Mouse (Mus musculus) spleen, postnatal 10 days (tissue): ENCODE measurements at regions not wholly inside any gene's neighbourhood (a gene's known extent, or its start where the extent isn't known, plus 50 kb on each side); places are given as distances from the start of the nearest gene placed in this dataset.

ENCODE experiments used
- DNase-seq, 2 experiments: peaks; one replicate each; pipeline ENCODE4 v3.0.0; 2021 to 2022; ENCODE audit warnings: low spot score in 2 of 2

DNA sequence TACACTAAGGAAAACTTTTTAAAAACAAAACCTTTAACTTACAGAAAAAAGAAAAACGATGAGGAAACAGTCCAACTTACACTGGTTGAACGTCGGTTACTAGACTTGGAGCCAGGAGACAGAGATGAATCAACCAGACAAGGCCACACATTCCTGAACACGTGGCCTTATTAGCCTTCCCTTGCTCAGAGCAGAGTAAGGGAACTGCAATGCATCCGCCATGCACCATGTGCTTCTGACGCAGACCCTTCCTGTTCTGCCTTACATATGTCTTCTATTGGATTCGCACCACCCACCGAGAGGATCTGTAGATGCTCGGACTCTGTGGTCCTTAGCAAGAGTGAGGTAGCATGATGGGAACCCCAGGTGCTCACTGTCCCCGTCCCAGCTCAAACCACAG is 336.2 kb upstream of the Zfp637 start:
- DNase-seq = no peak

GRCm38 (mm10) chr6:117505431-117505830 is 335.5 kb upstream of the Zfp637 start:
- DNase-seq = no peak

DNA sequence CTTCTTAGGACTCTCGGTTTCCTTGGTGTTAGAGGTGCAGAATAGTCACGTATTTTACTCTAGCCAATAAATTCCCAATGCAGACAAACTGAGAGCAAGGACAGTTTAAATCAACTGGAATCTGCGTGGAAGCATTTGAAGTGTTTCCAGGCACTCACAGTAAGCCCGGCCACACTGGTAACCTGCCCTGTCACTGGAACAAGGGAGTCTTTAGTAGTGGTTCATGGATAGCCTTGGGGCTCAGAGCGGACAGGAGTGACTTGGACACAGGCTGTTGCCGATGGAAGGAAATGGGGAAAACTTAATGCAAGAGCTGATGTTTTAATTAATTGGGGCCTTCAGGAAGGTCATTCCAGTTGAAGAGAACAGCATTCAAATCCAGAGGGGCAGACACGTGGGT is 334.4 kb upstream of the Zfp637 start:
- no peak for DNase-seq

DNA sequence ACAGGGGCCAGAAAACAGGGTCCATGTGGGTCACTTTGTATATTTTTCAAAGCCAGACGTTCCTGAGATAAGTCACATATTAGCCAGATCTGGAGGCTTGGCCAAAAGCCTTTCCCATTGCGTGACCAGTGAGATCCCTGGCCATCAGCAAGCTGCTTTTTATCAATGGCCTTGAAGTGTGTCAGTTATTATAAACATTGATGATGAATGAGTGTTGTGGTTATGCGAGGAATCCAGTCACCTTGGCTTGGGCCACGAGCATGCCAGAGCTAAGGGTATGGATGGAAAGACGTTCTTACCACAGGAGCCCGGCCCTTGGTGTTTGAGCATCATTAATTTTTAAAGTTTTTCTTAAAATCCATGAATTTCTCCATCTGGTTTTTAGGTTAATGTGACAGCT is 332.1 kb upstream of the Zfp637 start:
- no peak for DNase-seq

- no peak for DNase-seq
Measured at GRCm38 (mm10) chr6:117510026-117510425, 331.0 kb upstream of the Zfp637 start.

GRCm38 (mm10) chr6:117514831-117515230 is 326.1 kb upstream of the Zfp637 start:
- no peak for DNase-seq

- no peak for DNase-seq
Measured at GRCm38 (mm10) chr6:117516906-117517305, 324.1 kb upstream of the Zfp637 start.

DNA sequence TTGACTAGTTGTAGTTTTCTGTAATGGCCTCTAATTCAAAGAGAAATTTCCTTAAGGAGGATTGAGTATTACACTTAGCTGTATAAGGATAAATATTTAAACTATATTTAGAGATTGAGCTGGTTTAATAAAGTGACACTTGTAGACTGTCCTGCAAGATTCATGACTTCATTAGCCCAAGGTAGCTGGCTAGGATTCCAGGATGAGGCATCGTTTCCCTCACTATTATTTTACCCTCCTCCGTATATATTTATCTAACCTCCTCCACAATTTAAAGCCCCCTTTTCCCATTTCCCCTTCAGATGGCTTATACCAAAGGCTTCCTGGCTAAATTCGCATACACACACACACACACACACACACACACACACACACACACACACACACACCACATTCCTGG is 322.0 kb upstream of the Zfp637 start:
- no peak for DNase-seq

GRCm38 (mm10) chr6:117519466-117519865 is 321.5 kb upstream of the Zfp637 start:
- no peak for DNase-seq

DNA sequence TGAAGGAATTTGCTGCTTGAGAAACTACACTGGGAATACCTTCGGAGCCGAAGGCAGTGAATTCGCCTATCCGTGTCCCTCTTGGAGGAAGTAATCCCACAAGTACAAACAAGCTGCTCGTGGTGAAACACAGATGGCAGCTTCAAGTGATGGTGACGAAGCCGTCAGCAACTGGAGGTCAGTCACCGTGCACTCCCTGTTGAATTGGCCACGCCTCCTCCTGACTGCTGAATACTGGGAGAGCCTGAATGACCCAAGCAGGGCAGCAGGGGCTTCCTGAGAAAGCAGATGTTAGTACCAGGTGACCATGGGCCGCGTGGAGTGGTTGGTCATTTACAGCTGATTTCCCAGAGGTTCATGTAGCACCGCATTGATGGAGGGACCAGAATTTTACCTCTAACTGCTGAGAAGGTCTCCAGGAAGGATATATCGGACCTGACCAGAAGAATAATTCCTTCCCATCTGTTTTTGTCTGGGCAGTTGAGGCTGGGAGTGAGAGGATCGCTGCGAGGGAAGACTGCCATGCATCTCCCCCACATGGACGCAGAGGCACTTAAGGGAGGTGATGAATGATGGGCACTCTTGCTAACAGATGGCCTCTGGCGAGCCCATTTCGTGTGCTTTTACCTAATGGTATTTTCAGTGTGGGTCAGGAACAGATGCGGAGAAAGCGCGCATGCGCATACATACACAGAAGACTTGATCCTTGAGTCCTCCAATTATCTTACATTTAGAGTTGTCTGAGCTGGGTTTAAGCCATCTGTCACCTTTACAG is 314.6 kb upstream of the Zfp637 start:
- DNase-seq = no peak

GRCm38 (mm10) chr6:117527526-117527925 is 313.5 kb upstream of the Zfp637 start:
- DNase-seq = no peak

DNA sequence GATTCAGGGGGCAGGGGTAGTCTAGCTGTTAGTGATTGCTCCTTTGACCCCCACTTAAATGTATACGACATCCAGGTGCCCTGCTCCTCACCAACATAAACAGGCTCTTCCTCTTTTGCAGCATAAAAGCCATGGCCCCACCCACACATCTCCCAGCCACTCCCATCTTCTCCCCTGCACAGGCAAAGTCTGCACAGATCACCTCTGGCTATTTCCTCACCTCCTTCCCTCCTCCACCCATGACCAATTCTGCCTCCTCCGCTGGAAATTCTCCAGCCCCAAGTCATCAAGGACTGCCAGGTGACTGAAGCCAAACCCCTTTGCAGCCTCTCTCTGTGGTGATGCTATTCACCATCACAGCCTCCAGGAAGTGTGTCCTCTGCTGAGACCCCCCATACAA is 306.8 kb upstream of the Zfp637 start:
- DNase-seq = no peak

DNA sequence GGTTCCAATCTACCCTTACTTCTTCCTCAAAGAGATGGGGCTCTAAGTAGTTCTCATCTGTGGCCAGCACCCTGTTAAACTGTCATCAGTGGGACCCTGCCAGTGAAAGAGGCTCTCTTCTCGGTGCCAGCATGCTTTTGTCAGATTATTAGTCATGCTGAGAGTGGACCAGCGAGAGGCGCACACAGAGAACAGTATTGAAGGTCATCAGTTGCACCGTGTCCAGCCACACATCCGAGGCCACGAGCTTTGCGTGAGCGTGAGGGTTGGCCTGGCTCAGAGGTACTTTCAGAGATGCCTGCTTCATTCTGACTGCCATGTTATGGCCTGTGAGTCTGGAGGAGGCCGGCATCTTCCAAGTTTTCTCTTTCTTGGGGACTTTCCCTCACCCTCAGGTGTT is 306.0 kb upstream of the Zfp637 start:
- no peak for DNase-seq

DNA sequence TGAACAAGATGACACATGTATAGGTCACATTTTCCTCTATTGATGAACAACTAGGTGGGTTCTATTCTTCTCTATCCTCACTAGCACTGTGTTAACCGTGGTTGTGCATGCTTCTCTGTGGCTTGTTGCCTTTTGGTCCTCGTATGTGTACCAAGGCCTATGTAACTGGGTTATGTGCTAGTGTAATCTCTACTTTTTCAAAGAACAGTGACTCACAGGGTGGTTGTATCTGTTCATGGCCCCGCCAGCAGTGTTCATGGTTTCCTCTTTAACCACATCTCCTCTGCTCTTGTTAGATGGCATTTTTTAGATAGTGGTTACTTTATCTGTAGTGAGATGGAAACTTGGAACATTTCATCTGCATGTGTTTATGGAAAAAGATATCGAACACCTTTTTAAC is 304.9 kb upstream of the Zfp637 start:
- no peak for DNase-seq

DNA sequence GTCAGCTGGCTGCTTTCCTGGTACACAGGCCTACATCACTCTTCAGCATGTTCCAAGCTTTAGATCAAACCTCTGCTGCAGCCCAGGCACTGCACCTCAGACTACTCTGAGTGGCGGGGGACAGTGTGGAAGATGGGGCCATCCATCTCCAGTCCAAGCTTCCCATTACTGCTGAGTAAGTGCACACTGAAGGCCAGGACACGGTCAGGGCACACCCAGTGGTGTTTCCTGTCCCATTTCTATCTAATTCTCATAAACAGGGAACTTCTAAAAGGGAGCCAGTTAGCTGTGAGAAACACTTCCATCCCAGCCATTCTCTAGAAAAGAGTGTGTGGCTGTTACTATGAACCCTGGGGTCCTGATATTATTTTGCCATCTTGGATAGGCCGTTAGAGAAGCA is 298.5 kb upstream of the Zfp637 start:
- DNase-seq = no peak

GRCm38 (mm10) chr6:117544276-117545196 is 296.4 kb upstream of the Zfp637 start:
- DNase-seq = no peak

DNA sequence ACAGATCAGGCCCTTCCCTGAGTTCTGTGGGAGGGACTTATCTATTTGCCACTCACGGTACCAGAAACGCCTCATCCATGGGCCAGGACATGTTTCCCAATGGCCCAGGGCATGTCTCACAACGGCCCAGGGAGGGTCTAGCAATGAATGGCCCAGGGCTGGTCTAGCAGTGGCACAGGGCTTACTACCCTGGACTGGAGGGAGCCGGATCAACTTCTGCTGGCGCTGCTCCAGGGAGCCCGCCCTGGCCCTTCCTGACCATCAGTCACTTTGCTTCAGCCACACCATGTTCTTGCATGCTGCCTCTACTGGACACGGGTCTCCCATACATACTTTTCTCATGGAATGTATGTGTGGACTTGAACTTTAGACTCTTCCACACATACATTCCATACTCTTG is 290.1 kb upstream of the Zfp637 start:
- DNase-seq = no peak

GRCm38 (mm10) chr6:117552006-117552667 is 288.8 kb upstream of the Zfp637 start:
- DNase-seq = no peak

- no peak for DNase-seq
Measured at GRCm38 (mm10) chr6:117563159-117563558, 277.8 kb upstream of the Zfp637 start.

- DNase-seq = no peak
Measured at GRCm38 (mm10) chr6:117563704-117564103, 277.3 kb upstream of the Zfp637 start.

- no peak for DNase-seq
Measured at GRCm38 (mm10) chr6:117566786-117567185, 274.2 kb upstream of the Zfp637 start.

- DNase-seq = no peak
Measured at GRCm38 (mm10) chr6:117567691-117568090, 273.3 kb upstream of the Zfp637 start.
